Mouse (Mus musculus) liver, embryonic 13.5 days (tissue): ENCODE results near the gene Ccdc162. TPM values are rescaled to one million over a fixed set of nuclear protein-coding genes. Genes with fewer than 3 reads are reported as not detected.

Experiments
- ATAC-seq: fragments of 200-750 bp; cut with Nextera tagmentation; 2 replicates; pipeline ENCODE4 v1.8.0; 2017; ENCODE audit warnings: low read depth, mild to moderate bottlenecking, moderate number of reproducible peaks, moderate library complexity
- DNase-seq: peaks from one replicate; pipeline ENCODE4 v3.0.0; 2022
- H3K27ac ChIP-seq: fragments of 300-500 bp; sonication (generic); 2 replicates; pipeline ENCODE4 v1.5.1; 2015; ENCODE audit warnings: moderate library complexity, mild to moderate bottlenecking, inconsistent platforms
- H3K27me3 ChIP-seq: fragments of 300-500 bp; sonication (generic); 2 replicates; pipeline ENCODE4 v1.6.1; 2015; ENCODE audit warnings: mild to moderate bottlenecking, inconsistent platforms
- H3K36me3 ChIP-seq: fragments of 300-500 bp; sonication (generic); 2 replicates; pipeline ENCODE4 v1.6.1; 2015; ENCODE audit warnings: mild to moderate bottlenecking, inconsistent platforms
- H3K4me1 ChIP-seq: fragments of 300-500 bp; sonication (generic); replicated peaks from 2 replicates; pipeline ENCODE4 v1.6.1; 2015; ENCODE audit warnings: inconsistent platforms
- H3K4me2 ChIP-seq: fragments of 300-500 bp; sonication (generic); 2 replicates; pipeline ENCODE4 v1.6.1; 2015; ENCODE audit warnings: inconsistent platforms, mild to moderate bottlenecking, moderate library complexity
- H3K4me3 ChIP-seq: fragments of 300-500 bp; sonication (generic); replicated peaks from 2 replicates; pipeline ENCODE4 v1.5.1; 2015; ENCODE audit warnings: mild to moderate bottlenecking, inconsistent platforms
- H3K9ac ChIP-seq: fragments of 300-500 bp; sonication (generic); 2 replicates; pipeline ENCODE4 v1.6.1; 2015; ENCODE audit warnings: mild to moderate bottlenecking, inconsistent platforms
- H3K9me3 ChIP-seq: fragments of 300-500 bp; sonication (generic); replicated peaks from 2 replicates; pipeline ENCODE4 v1.6.1; 2016; ENCODE audit warnings: inconsistent platforms
- WGBS: fragments of 180-500 bp; shearing (Covaris S2); methylation state at CpG from one replicate; pipeline ENCODE4 v1.1.7; 2015; ENCODE audit not compliant: insufficient replicate concordance; 5-methylcytosine and 5-hydroxymethylcytosine counted together
- polyA plus RNA-seq: library from polyadenylated mRNA; unstranded; fragments of >200 nt; fragmentation: Nextera tagmentation; extraction: Ambion mirVana; gene quantifications from 2 replicates; pipeline ENCODE4 v1.2.1, GENCODE M21; 2015

Ccdc162 gene
- polyA plus RNA-seq, 1 experiment from 2014 or later, result 0.09 TPM

DNA sequence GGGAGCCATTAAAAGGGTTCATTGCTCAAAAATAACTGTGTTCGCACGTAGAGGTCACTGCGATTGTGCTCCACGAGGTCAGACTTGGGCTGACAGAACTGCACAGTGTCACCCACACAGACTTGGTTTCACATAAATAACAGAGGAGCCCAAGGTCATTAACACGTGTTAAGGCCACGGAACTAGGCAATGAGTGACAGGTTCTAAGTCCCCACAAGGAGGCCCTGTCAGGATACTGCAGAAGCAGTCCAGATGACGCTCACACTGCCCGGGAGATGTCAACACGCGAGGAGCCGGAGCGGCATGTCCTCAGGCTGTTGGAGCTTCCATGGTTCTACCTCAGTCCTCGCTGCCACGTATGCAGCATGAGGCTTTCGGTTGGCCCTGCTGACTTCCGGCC, 20.8 kb upstream of the Ccdc162 start:
- ATAC-seq, result no peak
- Histone ChIP-seq H3K27ac (no peak overlapping the region), H3K36me3 (peaks cover 45% of the 10 kb centered on the region), H3K27me3 (no peaks in the 10 kb centered on the region), H3K4me2 (no peak overlapping the region), H3K4me1 (no peaks in the 10 kb centered on the region), H3K9ac (no peak overlapping the region), H3K4me3 (no peak overlapping the region), H3K9me3 (no peaks in the 10 kb centered on the region)
- DNase-seq, result no peak
- 91% methylated on average over 16 of the region's 16 CpGs for WGBS

DNA sequence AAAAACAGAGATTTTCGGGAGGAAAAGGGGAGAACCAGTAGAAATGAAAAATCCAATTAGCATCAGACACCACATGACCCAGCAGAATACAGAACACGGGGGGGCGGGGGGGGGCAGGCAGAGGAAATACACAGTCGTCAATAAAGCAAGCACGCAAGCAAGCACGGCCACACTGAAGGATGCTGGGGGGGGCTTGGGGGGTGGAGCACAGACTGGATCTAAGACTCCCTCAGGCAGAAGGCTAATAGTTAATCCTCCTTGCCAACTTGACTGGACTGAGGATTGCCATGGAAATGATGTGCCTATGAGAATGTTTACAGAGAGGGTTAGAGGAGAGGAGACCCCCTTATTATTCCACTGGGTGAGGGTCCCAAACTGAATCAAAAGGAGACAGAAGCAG, 19.0 kb upstream of the Ccdc162 start:
- Histone ChIP-seq H3K27me3 (no peaks in the 10 kb centered on the region), H3K9ac (no peak overlapping the region), H3K9me3 (no peaks in the 10 kb centered on the region), H3K4me2 (no peak overlapping the region), H3K4me3 (no peak overlapping the region), H3K4me1 (no peaks in the 10 kb centered on the region), H3K27ac (no peak overlapping the region), H3K36me3 (peaks cover 46% of the 10 kb centered on the region)
- ATAC-seq (no peak), DNase-seq (no peak)
- WGBS, result 79% methylated on average over 6 of the region's 6 CpGs

DNA sequence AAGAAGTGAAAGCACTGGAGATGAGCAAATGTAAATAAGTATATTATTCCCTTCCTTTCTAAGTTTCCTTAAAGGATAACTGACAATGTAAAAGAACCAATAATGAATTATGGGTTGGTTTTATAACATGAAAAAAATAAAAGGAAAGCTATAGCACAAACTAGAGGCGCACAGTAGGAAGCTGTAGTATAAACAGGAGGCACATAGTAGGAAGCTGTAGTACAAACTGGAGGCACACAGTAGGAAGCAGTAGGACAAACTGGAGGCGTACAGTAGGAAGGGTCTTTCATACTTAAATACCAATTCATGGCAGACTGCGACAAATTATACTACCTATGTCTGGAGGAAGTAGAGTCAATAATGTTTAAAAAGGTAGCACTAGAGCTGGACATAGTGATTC, 16.8 kb upstream of the Ccdc162 start:
- no peaks in the 10 kb centered on the region for H3K4me1 ChIP-seq
- DNase-seq (no peak), ATAC-seq (no peak)
- no peaks in the 10 kb centered on the region for H3K27me3 ChIP-seq
- WGBS, result 84% methylated on average over 3 of the region's 3 CpGs
- peaks cover 47% of the 10 kb centered on the region for H3K36me3 ChIP-seq
- no peak overlapping the region for H3K4me3 ChIP-seq
- H3K9me3 ChIP-seq, result no peaks in the 10 kb centered on the region
- H3K9ac ChIP-seq, result no peak overlapping the region
- no peak overlapping the region for H3K27ac ChIP-seq
- no peak overlapping the region for H3K4me2 ChIP-seq

DNA sequence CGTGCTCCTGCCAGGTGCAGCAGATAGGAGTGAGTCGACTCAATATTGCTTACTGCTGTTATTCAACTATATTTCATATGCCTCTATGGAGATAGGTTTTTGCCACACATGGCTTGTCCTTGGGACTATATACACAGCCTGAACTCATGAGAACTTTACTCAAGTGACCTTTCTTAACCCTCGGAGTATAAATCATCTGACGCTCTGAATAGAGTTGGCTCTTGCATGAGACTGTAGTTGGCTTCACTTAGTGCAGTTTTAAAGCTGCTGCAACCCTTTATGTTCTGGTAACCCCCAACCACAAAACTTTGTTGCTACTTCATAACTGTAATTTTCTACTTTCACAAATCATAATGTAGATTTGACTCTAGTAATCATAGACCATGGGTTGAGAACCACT, 15.5 kb upstream of the Ccdc162 start:
- Histone ChIP-seq H3K4me1 (no peaks in the 10 kb centered on the region), H3K4me3 (no peak overlapping the region), H3K27ac (no peak overlapping the region), H3K9ac (no peak overlapping the region), H3K9me3 (0 out of 2 replicates have a peak, but pooled peaks cover 3% of the 10 kb centered on the region), H3K27me3 (no peaks in the 10 kb centered on the region), H3K36me3 (peaks cover 45% of the 10 kb centered on the region), H3K4me2 (no peak overlapping the region)
- ATAC-seq, result no peak
- 85% methylated on average over 4 of the region's 4 CpGs for WGBS
- no peak for DNase-seq

DNA sequence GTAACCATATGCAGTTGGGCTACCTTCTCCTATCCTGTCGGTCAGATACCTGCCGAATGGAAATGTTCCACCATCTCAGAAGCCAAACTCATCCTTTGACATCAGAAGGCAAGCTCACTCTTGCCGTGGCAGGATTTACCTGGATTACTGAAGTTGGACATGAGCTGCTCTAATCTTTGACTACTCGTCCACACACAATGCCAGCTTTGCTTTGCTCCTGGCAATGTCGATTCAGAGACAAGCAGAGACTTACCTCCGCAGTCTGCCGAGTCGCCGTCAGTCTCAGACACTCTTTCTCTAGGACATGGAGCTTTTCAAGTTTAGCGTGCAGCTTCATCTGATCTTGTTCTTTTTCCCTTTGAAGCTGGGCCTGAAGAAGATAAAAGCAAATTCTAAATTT, 14.3 kb upstream of the Ccdc162 start:
- ATAC-seq (no peak), DNase-seq (no peak)
- Histone ChIP-seq H3K4me2 (no peak overlapping the region), H3K9ac (no peak overlapping the region), H3K27ac (no peak overlapping the region), H3K27me3 (no peaks in the 10 kb centered on the region), H3K4me1 (no peaks in the 10 kb centered on the region), H3K36me3 (peaks cover 42% of the 10 kb centered on the region), H3K9me3 (0 out of 2 replicates have a peak, but pooled peaks cover 3% of the 10 kb centered on the region), H3K4me3 (no peak overlapping the region)
- 85% methylated on average over 10 of the region's 10 CpGs for WGBS

DNA sequence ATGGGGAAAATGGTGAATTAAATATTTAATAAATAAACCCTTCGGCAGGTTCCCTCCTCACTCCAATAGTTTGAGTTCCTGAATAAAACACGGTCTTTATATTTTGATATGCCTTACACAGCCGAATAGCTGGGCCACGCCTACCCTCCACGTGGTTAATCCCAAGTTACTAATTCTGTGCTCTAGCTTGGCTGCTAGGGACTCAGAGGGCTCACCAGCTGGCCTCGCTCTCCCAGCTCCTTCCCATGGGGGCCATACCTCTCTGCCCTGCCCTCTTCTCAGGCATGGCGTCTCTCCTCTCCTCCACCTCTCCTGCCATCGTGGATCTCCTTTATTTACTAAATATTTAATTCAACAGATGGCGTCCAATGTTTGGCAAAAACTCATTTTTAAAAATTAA, 9.8 kb upstream of the Ccdc162 start:
- Histone ChIP-seq H3K27ac (no peak overlapping the region), H3K9me3 (0 out of 2 replicates have a peak, but pooled peaks cover 3% of the 10 kb centered on the region), H3K4me3 (no peak overlapping the region), H3K9ac (no peak overlapping the region), H3K4me2 (no peak overlapping the region), H3K4me1 (no peaks in the 10 kb centered on the region), H3K27me3 (no peaks in the 10 kb centered on the region), H3K36me3 (peaks cover 35% of the 10 kb centered on the region)
- ATAC-seq, result no peak
- no peak for DNase-seq
- WGBS, result 77% methylated on average over 9 of the region's 9 CpGs

DNA sequence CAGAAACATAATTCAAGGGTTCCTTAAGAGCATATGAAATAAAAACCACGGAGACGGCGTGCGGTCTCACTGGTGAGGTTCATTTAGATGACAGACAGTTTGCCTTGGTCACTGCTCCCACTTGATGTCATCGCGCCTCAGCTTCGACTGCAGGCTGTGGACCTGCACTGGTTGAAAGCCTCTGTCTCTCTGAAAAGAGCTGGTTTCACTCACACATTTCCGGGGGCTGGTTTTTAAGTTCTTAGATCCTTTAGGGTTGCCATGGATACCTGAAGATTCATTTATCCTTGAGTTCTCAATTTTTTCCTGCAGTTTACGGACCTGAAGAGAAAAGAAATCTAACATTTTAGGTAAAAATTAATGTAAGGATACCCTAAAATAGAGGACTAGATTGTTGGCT, 3.2 kb upstream of the Ccdc162 start:
- no peaks in the 10 kb centered on the region for H3K36me3 ChIP-seq
- H3K27ac ChIP-seq, result no peak overlapping the region
- H3K27me3 ChIP-seq, result no peaks in the 10 kb centered on the region
- 82% methylated on average over 9 of the region's 9 CpGs for WGBS
- no peak overlapping the region for H3K4me3 ChIP-seq
- H3K4me1 ChIP-seq, result no peaks in the 10 kb centered on the region
- ATAC-seq (no peak), DNase-seq (no peak)
- no peaks in the 10 kb centered on the region for H3K9me3 ChIP-seq
- H3K4me2 ChIP-seq, result no peak overlapping the region
- H3K9ac ChIP-seq, result no peak overlapping the region

DNA sequence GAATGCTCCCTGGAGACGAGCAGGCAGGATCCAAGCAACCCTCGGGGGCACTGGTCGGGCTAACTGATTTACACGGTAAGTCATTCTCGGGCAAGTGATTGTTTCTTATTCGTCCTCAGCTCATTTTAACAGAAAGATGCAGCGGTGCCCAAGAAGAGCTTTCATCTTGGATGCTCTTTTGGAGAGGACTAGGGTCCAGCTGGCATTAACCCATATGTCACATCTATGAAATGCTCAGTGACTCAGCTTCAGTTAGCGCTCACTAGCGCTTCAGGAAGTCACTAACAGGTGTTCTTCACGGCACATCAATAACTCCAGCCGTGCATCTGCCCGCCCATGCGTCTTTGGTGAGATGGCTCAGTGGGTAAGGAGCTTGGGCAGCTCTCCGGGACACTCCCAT, 877 bp downstream of the Ccdc162 start:
- H3K27ac ChIP-seq, result no peak overlapping the region
- ATAC-seq (no peak), DNase-seq (no peak)
- H3K4me3 ChIP-seq, result no peak overlapping the region
- H3K4me2 ChIP-seq, result no peak overlapping the region
- no peak overlapping the region for H3K9ac ChIP-seq
- no peaks in the 10 kb centered on the region for H3K27me3 ChIP-seq
- no peaks in the 10 kb centered on the region for H3K36me3 ChIP-seq
- 84% methylated on average over 14 of the region's 14 CpGs for WGBS
- no peaks in the 10 kb centered on the region for H3K4me1 ChIP-seq
- H3K9me3 ChIP-seq, result no peaks in the 10 kb centered on the region

DNA sequence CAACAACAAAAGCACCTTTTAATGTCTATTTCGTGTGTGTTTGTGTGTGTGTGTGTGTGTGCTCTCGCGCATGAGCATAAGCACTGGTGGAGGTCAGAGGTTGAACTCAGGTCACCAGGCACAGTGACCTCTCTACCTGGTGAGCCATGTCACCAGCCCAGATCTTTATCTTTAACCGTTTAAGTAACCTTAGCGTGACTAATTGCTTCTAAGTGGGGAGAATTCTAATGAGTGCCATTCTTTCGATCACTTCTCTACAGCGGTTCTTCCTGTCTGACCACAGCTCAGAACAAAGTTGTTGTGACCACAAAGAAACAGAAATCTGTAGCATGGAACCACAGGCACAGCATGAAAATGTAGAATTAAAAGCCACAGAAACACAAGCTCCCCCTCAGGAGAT, 5.0 kb downstream of the Ccdc162 start:
- no peaks in the 10 kb centered on the region for H3K4me1 ChIP-seq
- H3K27me3 ChIP-seq, result no peaks in the 10 kb centered on the region
- H3K9ac ChIP-seq, result no peak overlapping the region
- 47% methylated on average over 7 of the region's 7 CpGs for WGBS
- no peak overlapping the region for H3K4me2 ChIP-seq
- no peak overlapping the region for H3K4me3 ChIP-seq
- H3K27ac ChIP-seq, result no peak overlapping the region
- no peaks in the 10 kb centered on the region for H3K36me3 ChIP-seq
- ATAC-seq, result no peak
- no peak for DNase-seq
- H3K9me3 ChIP-seq, result no peaks in the 10 kb centered on the region

DNA sequence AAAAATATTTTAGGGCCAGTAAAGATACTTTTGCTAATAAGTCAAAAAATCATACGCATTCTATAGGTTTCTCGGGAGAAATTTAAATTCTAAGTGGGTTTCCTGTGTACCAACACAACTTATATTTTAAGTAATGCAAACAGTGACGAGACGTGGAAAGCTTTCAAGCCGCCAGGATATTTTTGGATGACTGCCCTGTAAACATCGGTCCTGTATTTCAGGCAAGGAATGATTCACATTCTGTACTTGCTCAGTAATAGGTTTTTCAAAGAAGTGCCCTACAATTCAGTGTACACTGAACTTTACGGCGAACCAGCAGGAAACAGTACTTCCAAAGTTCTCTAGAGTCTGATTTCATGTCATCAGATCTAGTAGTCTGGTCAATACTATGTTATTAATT, 5.7 kb downstream of the Ccdc162 start:
- no peak overlapping the region for H3K4me3 ChIP-seq
- no peak overlapping the region for H3K9ac ChIP-seq
- no peaks in the 10 kb centered on the region for H3K27me3 ChIP-seq
- H3K4me1 ChIP-seq, result no peaks in the 10 kb centered on the region
- no peaks in the 10 kb centered on the region for H3K9me3 ChIP-seq
- no peak for DNase-seq
- H3K27ac ChIP-seq, result no peak overlapping the region
- no peak overlapping the region for H3K4me2 ChIP-seq
- WGBS, result 81% methylated on average over 8 of the region's 8 CpGs
- ATAC-seq, result no peak
- H3K36me3 ChIP-seq, result no peaks in the 10 kb centered on the region

DNA sequence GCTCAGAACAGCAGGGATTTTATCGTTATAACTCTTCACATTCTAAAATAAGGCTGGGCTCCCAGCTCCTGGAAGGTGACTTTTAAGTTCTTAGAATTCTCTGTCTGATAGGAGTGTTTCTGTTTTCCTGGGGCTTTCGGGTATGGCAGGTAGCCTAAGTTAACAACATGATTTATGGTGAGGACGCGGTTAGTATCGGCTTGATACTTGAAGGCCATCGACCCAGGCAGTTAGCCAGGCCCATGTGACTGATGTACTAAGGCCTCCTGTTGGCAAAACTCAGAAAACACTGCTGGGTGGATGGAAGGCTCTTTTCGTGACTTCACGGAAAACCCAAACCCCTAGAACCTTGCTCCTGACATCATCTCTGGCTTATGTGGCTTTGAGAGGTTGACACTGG, 7.1 kb downstream of the Ccdc162 start:
- DNase-seq, result no peak
- no peak overlapping the region for H3K4me2 ChIP-seq

DNA sequence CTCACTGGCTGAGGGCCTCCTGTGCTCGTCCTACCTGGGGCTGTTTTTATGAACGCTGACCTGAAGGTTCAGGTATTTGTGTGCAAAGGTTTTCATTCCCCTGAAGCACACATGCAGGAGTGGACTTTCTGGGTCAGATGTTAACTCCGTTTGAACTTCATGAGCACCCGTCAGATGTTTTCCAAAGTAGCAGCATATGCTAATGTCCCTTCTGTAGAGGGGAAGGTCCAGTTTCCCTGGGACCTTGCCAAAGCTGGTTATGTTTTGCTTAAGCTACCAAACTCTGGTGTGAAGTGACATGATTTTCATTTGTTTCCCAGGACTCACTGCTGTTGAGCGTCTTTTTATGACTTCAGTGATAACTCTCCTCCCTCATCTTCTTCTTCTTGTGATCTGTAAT, 16.8 kb downstream of the Ccdc162 start:
- DNase-seq (no peak), ATAC-seq (no peak)
- Histone ChIP-seq H3K4me2 (no peak overlapping the region), H3K4me3 (no peak overlapping the region), H3K27me3 (no peaks in the 10 kb centered on the region), H3K9ac (no peak overlapping the region), H3K4me1 (no peaks in the 10 kb centered on the region), H3K36me3 (no peaks in the 10 kb centered on the region), H3K9me3 (no peaks in the 10 kb centered on the region), H3K27ac (no peak overlapping the region)
- WGBS, result 68% methylated on average over 5 of the region's 5 CpGs

More for the DNA sequence above, 7.1 kb downstream of the Ccdc162 start:
- Histone ChIP-seq H3K9me3 (no peaks in the 10 kb centered on the region), H3K4me1 (no peaks in the 10 kb centered on the region), H3K36me3 (no peaks in the 10 kb centered on the region), H3K27me3 (no peaks in the 10 kb centered on the region), H3K9ac (no peak overlapping the region), H3K4me3 (no peak overlapping the region), H3K27ac (no peak overlapping the region)
- ATAC-seq, result no peak
- 82% methylated on average over 8 of the region's 8 CpGs for WGBS
